Mouse (Mus musculus) urinary bladder, postnatal 4 days (tissue): Measurements from ENCODE around the gene Cib3.

ENCODE experiments used
- DNase-seq, 2 experiments: peaks; one replicate each; pipeline ENCODE4 v3.0.0; 2021 to 2022; ENCODE audit warnings: low spot score in 2 of 2

Cib3 gene

GRCm38 (mm10) chr8:72210222-72210621, 2.4 kb downstream of the Cib3 start:
- no peak for DNase-seq

- DNase-seq = no peak
Measured at GRCm38 (mm10) chr8:72208582-72208981, 4.1 kb downstream of the Cib3 start.

GRCm38 (mm10) chr8:72197997-72198396, 14.6 kb downstream of the Cib3 start:
- no peak for DNase-seq

GRCm38 (mm10) chr8:72192065-72192464, 20.6 kb downstream of the Cib3 start:
- no peak for DNase-seq

- no peak for DNase-seq
Measured at GRCm38 (mm10) chr8:72190215-72190539, 22.5 kb downstream of the Cib3 start.

- no peak for DNase-seq
Measured at GRCm38 (mm10) chr8:72189417-72190214, 23.0 kb downstream of the Cib3 start, which contains the start of gene Hsh2d. Gene Hsh2d, plus strand, starts transcription at chr8:72189638.

- DNase-seq = no peak
Measured at GRCm38 (mm10) chr8:72187793-72188331, 24.8 kb downstream of the Cib3 start.

- no peak for DNase-seq
Measured at GRCm38 (mm10) chr8:72183554-72184202, 29.0 kb downstream of the Cib3 start.

- DNase-seq = peak; percentile 32 to 76
Measured at GRCm38 (mm10) chr8:72177346-72177925, 35.2 kb downstream of the Cib3 start.

- no peak for DNase-seq
Measured at GRCm38 (mm10) chr8:72169681-72170249, 42.9 kb downstream of the Cib3 start.

- DNase-seq = no peak
Measured at GRCm38 (mm10) chr8:72169098-72169668, 43.5 kb downstream of the Cib3 start.

- no peak for DNase-seq
Measured at GRCm38 (mm10) chr8:72162821-72163220, 49.8 kb downstream of the Cib3 start.

- peak; percentile 100 for DNase-seq
Measured at GRCm38 (mm10) chr8:72160707-72161697, 51.6 kb downstream of the Cib3 start, which contains the start of gene Rab8a. Gene Rab8a, plus strand, starts transcription at chr8:72161200.

- no peak for DNase-seq
Measured at GRCm38 (mm10) chr8:72160007-72160406, 52.6 kb downstream of the Cib3 start.

GRCm38 (mm10) chr8:72158726-72159125, 53.9 kb downstream of the Cib3 start:
- no peak for DNase-seq

- no peak for DNase-seq
Measured at GRCm38 (mm10) chr8:72158096-72158495, 54.5 kb downstream of the Cib3 start.
